Mouse (Mus musculus) v-Abl transformed pro-B cells (cell line): Measurements from ENCODE around the gene Rbm20.

Experiments used
- in situ Hi-C, 2 experiments: fragments of 400-800 bp; cut with MboI; formaldehyde crosslinking; loops; one replicate each; pipeline ENCODE4 v1.15.1; 2025; ENCODE audit not compliant: unreplicated experiment in 2 of 2

Rbm20 gene

GRCm38 (mm10) chr19:53862573-53863246, 185.6 kb downstream of the Rbm20 start:
- in situ Hi-C loops, result no loop called here

DNA sequence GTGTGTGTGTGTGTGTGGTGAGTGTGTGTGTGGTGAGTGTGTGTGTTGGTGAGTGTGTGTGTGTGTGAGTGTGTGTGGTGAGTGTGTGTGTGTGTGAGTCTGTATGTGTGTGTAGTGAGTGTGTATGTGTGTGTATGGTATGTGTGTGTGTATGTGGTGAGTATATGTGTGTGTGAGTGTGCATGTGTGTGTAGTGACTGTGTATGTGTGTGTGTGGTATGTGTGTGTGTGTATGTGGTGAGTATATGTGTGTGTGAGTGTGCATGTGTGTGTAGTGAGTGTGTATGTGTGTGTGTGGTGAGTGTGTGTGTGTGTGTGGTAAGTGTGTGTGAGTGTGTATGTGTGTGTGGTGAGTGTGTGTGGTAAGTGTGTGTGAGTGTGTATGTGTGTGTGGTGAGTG, 190.1 kb downstream of the Rbm20 start:
- in situ Hi-C loops, result no loop called here

- in situ Hi-C loops, result no loop called here
Measured at GRCm38 (mm10) chr19:53868125-53868524, 191.0 kb downstream of the Rbm20 start.

DNA sequence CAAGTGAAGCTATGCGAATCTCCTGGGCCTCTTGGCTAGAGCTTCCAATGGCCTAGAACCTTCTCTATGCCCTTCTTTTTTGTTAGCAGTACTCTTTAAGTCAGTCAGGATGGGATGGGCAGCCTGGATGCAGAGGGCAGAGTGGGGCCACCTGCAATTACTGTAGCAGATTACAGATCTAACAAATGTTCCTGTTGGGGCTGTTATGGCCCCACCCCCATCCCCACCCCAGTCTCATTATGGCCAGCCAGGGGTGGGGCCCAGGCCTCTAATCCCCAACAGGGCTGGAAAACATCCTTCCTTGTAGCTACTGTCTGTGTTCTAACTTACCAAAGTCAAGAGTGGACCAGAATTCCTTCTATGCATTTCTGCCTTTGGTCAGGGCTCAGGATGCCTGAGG, 191.7 kb downstream of the Rbm20 start:
- in situ Hi-C loops, result no loop called here

DNA sequence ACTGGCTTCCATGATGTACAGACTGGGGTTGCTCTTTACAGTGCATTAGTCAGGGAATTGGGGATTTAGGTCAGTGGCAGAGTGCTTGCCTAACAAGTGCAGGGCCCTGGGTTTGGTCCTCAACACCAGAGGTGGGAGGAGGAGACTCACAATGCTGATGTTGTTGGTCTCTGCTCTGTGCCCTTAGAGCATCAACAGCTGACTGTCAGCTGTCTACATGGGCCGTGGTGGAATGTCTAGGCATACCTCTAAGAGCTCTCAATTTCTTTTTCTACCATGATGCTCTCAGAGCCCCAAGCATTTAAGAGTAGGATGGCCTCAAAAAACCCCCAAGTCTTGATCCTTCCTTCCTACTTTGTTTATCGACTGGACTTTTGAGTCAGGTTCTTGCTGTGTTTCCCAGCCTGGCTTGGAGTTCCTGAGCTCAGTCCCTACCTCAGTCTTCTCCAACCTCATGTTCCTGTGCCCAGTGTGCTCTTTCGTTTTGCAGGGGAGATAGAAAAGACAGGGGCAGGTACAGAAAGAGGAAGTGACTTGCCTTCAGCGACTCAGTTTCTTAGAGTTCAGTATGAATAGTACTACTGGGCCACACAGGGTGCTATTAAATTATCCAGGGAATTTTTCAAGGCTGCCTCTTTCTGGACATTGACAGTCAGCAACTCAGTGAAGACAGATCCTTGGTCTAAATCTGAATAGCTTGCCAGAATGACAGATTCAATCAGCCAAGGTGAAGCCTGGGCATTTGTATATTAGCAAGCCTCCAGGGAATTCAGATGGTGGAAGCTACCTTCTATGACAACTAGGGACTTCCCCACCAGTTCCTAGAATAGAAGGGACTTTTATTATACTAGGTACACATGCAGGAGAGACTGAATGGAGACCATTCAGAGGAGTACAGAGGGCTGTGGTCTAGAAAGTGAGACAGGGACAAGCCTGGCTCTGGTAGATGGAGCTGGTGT, 192.6 kb downstream of the Rbm20 start:
- in situ Hi-C loops, result no loop called here

DNA sequence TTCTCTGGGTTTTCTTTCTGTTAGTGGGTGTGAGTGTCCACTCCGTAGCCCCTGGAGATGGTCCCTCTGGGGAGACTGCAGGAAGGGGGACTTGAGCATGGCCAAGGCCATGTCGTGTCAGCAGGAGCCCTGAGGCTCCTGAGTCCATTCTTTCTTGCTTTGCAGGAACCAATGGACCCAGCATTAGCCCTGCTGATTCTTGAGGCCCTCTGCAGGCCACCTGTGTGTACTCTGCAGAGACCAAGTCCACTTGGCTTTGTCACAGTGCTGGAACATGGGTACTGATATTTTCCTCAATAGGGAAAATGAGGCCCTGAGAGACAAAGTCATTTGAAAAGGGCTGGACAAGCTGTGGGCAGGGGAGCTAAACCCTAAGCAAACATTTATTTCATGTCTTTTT, 193.5 kb downstream of the Rbm20 start:
- in situ Hi-C loops, result no loop called here

DNA sequence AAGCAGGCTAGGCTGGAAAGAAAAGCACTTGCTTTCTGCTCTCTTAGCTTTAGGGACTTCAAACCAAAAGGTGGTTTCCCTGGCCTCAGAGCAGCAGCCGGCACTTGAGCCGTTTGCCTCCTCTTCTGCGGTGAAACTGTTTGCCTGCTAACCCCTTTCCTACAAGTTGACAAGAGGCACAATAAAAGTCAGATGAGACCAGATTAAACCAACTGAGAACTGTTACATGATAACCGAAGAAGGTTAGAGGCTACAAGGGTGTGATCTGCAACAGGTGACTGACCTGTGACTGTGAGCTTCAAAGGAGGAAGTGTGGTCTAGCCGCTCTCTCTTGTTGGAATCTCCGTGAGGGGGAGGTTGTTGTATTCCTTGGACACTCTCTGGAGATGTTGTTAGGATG, 194.4 kb downstream of the Rbm20 start:
- in situ Hi-C loops, result no loop called here

- in situ Hi-C loops, result no loop called here
Measured at GRCm38 (mm10) chr19:53872994-53873713, 196.0 kb downstream of the Rbm20 start.

DNA sequence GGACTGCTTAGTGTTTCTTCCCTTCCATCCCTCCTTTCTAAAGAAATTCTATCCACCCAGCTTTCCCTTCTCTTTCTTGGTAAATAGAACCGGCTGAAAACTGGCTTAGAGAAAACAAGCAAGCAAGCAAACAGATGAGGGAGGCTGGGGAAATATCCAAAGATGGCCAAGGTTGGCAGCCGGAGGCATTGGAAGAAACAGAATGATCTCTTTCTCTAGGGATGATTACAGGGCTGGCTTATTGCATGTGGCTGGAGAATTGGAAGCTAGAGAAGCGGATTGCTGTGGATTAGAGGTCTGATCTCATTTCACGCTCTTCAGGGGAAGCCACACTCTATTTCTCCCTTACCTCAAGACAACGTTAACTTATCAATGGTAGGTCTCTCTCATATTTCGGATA, 198.1 kb downstream of the Rbm20 start:
- in situ Hi-C loops, result loop anchor here in 1 of 2 experiments (25.0 kb wide), 1 partner anchor 738 kb away; the partner anchor contains the start of gene Add3

DNA sequence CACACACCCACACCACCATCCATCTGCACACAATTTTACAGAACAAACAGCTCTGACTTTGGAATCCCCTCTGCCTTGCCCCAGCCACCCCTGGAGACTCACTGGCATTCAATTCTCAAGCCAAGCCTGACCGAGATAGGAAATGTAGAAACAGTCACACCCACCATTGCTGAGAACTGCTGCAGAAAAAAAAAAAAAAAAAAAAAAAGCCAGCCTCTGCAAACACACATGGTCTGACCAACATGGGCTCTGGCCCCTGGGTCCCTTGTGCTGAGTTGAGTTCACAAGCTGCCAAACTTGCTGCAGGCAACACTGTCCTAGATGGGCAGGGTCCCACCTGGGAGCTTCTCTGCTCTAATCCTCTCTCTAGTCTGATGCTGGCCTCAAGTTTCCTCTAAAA, 200.7 kb downstream of the Rbm20 start:
- in situ Hi-C loops, result loop anchor here in 1 of 2 experiments (25.0 kb wide), 1 partner anchor 740 kb away; the partner anchor contains the start of gene Add3

- in situ Hi-C loops, result loop anchor here in 1 of 2 experiments (25.0 kb wide), 1 partner anchor 743 kb away; the partner anchor contains the start of gene Add3
Measured at GRCm38 (mm10) chr19:53880460-53880859, 203.4 kb downstream of the Rbm20 start.

DNA sequence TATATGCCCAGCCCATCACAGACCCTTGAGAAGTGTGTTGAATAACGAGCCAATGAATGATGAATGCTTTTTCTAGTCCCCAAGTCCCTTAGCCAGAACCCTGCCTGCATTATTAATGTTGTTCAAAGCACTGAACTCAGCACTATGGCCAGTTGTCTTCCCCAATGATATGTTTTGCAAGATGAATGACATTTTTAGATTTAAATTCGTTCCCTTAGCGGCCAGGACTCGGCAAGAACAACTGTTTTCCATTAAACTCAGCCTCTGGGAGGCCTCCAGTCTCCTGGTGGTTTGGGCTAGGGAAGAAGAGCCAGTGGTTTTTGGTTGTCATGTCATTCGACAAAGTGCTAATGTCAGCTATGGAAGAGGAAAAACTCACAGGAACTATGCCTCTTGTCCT, 204.7 kb downstream of the Rbm20 start:
- in situ Hi-C loops, result loop anchor here in 1 of 2 experiments (25.0 kb wide), 1 partner anchor 744 kb away; the partner anchor contains the start of gene Add3

- in situ Hi-C loops, result loop anchor here in 1 of 2 experiments (25.0 kb wide), 1 partner anchor 748 kb away; the partner anchor contains the start of gene Add3
Measured at GRCm38 (mm10) chr19:53885450-53885849, 208.3 kb downstream of the Rbm20 start.

DNA sequence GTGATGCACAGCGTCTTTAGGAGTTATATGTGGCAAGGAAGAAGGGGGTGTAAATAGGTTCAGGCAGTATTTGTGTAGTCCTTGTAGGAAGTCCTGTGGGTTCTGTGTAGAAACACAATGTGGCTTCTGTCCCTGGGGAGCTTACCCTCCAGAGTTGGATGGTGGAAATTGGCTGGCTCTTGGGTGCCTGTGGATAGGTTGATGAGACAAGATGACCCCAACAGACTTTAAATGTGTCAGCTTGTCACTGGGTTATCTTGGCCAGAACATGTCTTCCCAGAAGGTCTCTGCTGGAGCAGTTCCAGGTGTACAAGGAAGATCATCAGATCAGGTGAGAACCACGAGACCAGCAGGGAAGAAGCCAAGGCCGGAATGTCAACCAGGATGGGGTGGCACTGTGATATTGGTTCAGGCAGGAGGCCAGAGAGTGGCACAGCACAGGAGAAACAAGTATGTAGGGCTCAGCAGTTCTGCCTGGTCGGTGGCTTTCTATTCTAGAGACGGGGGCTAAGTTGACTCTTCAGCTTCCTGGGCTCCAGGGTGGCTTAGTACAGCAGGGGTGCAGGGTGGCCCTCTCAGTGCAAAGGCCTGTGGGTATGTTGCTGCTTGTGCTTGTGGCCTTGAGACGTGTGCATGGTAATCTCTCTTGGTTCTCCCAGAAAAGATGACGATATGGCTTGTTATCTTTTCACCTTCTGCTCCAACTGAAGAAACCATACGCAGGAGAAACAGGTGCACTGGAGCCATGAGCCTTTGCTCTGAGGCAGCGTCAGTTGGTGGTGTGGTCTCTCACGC, 209.7 kb downstream of the Rbm20 start:
- in situ Hi-C loops, result loop anchor here in 1 of 2 experiments (25.0 kb wide), 1 partner anchor 749 kb away; the partner anchor contains the start of gene Add3

DNA sequence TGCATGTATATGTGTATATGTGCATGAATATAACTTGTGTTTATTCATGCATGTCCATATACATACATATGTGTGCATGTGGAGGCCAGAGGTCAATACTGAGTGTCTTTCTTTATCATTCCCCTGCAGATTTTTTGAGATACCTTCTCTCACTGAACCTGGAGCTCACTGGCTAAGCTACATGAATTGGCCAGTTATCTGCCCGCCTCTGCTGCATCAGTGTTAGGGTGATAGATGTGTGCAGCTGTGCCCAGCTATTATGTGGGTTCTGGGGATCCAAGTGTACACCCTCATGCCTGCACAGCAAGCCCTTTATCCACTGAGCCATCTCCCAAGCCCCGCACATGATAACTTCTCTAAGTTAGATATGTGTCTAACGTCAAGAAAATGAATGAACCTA, 210.7 kb downstream of the Rbm20 start:
- in situ Hi-C loops, result loop anchor here in 1 of 2 experiments (25.0 kb wide), 1 partner anchor 751 kb away; the partner anchor contains the start of gene Add3

DNA sequence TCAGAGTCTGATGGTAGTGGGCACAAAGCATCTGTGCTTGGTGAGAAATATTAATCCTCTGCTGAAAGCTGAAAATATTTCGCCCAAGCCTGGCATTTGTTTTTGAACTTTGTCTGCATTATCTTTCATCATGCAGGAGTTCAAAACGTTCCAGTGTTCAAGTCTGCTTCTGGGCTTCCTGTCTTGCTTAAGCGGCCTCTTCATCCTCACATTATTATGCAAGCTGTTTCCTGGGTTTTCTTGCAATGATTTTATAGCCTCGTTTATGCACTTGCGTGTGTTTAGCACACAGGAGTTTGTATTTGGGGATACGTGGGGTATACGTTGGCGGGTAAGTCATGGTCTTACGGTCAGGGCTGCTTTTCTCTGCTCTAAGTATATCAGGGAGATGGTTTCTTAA, 211.2 kb downstream of the Rbm20 start:
- in situ Hi-C loops, result loop anchor here in 1 of 2 experiments (25.0 kb wide), 1 partner anchor 751 kb away; the partner anchor contains the start of gene Add3

GRCm38 (mm10) chr19:53889555-53889954, 212.4 kb downstream of the Rbm20 start:
- in situ Hi-C loops, result loop anchor here in 1 of 2 experiments (25.0 kb wide), 1 partner anchor 752 kb away; the partner anchor contains the start of gene Add3

- in situ Hi-C loops, result loop anchor here in 1 of 2 experiments (25.0 kb wide), 1 partner anchor 753 kb away; the partner anchor contains the start of gene Add3
Measured at GRCm38 (mm10) chr19:53890274-53890673, 213.2 kb downstream of the Rbm20 start.

- in situ Hi-C loops, result loop anchor here in 1 of 2 experiments (25.0 kb wide), 1 partner anchor 754 kb away; the partner anchor contains the start of gene Add3
Measured at GRCm38 (mm10) chr19:53890781-53891251, 213.7 kb downstream of the Rbm20 start.
